Mouse (Mus musculus) thymus, postnatal 0 days (tissue): ENCODE measurements around the gene Tmem203. TPM values are rescaled to one million over a fixed set of nuclear protein-coding genes. Genes with fewer than 3 reads are reported as not detected.
A peak's percentile ranks its signal among the peaks of the same experiment; 100 is the strongest.

Experiments used
- DNase-seq: peaks from one replicate; pipeline ENCODE4 v3.0.0-alpha.2; 2015; ENCODE audit warnings: low spot score
- polyA plus RNA-seq: library from polyadenylated mRNA; unstranded; fragments of >200 nt; fragmentation: Nextera tagmentation; extraction: Ambion mirVana; gene quantifications from 2 replicates; pipeline ENCODE4 v1.2.1, GENCODE M21; 2015

Tmem203 gene
- polyA plus RNA-seq, 1 experiment from 2014 or later: 47.4 TPM

DNA sequence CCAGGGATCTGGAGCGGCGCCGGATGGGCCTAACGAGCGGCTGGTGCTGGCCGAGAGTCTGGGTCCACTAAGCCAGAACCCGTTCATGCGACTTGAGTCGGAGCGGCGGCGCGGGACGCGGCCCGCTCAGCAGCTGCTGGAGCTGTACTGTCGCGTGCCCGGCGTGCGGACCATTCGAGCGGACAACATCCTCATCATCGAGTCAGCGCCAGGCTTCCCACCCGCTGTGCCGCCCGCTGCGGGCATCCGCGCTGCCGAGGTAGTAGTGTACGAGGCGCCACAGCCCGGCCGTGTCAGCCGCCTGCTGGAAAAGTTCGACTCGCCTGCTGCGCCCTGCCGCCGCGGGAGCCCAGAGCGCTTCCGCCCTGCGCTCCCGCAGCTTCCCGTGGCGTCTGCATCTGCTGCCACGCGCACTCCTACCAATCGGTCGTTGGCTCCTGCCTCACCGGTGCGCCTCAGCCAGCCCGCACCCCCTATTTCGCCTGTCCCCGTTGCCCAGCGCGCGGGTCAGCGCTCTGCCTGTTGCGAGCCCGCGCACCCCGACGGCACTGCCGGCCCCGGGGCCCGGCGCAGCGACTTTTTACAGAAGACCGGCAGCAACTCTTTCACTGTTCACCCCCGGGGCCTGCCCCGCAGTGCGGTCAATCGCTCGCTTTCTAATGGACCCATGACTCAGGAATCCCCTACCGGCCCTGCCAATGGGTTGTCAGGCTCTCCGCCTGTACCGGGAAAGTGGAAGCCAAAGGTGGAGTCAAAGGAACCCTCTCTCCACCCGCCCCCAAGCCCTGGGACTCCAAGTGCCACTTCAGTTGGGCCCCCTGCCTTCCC, 7.8 kb downstream of the Tmem203 start:
- peak; percentile 73 for DNase-seq

DNA sequence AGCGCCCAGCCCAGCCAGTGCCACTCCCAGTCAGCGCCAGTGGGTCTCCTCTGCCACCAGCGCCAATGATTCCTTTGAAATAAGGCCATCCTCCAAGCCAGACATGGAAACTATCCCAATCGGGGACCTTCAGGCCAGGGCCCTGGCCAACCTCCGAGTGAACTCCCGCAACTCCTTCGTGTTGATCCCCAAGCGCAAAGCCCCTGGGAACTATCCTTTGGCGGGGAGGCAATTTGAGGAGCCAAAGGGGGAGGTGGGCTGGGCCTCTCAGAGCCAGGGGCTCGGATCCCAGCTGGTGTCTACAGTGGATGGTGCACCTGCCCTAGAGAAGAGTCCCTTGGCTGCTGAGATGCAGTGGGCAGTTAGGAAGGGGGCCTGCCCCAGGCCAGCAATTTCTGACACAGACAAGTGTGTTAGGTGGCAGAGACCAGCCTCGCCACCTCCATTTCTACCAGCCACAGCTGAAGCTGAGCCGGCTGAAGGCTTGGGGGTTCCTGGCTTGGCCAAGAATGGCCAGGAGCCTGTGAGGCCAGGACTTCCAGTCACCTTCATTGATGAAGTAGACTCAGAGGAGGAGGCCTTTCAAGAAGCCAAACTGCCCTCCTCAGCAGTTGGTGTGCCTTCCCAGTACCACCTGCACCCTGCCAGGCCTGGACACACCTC, 8.5 kb downstream of the Tmem203 start:
- DNase-seq: no peak

DNA sequence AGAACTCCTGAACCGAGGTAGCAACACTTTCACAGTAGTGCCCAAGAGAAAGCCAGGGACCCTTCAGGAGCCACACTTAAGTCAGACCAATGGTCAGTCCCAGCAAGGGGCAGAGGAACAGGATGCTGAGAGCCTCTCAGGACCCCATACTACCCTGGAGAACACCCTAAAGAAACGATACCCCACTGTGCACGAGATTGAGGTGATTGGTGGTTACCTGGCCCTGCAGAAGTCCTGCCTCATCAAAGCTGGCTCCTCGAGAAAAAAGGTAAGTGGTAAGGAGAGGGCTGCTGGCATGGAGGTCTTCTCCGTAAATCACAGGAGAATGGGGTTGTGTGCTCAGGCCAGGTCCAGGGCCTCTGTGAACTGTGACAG, 9.0 kb downstream of the Tmem203 start:
- DNase-seq: no peak

DNA sequence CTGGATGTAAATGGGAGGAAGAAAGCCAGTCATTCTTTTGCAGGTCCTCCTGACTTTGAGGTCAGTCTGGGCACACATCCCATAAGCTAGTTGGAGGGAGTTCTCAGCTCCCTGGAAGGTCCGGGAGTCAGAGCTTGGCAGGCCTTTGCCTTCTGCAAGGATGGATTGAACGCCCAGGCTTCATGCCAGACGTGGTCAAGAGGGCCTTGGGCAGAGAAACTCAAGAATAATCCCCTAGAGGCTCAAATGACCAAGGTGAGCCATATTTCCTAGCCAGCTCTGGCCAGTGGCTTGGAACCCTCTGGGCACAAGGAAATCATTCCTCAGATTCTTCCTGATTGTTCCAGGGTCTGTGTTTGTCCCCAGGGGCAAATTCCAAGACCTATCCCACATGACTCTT, 9.6 kb downstream of the Tmem203 start:
- no peak for DNase-seq

DNA sequence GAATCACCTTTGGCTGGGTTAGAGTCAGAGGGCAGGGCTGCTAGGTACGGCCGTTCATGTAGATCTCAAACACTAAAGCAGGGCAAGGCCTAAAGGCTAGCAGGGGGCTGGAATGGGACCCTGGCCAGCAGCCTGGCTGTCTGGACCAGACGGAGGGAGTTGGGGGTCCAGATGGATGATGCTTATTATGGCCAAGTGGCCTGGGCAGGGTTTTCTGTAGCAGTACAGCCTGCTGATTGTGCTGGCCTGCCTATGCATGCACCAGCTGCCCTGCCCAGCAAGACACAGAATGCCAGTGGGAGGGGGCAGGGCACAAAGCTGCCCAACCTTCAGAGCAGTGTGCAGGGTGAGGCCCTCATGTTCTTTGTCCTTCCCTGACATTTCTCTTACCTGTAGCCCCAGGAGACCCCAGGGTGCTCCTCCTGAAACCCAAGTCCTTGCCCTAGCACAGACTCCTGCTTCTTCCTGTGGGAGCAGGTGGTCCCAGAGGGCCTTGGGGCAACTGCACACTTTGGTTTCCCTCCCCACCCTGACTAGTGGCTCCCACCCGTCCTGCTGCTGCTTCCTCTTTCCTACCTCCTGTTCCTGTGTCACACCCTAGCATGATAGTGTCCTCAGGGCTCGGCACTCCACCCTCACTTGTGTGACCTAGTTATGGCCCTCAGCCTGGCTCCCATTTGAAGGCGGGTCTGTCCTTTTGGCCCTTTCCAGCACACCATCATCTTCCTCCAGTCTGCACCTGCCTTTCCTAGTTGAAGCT, 10.8 kb downstream of the Tmem203 start:
- DNase-seq: no peak

DNA sequence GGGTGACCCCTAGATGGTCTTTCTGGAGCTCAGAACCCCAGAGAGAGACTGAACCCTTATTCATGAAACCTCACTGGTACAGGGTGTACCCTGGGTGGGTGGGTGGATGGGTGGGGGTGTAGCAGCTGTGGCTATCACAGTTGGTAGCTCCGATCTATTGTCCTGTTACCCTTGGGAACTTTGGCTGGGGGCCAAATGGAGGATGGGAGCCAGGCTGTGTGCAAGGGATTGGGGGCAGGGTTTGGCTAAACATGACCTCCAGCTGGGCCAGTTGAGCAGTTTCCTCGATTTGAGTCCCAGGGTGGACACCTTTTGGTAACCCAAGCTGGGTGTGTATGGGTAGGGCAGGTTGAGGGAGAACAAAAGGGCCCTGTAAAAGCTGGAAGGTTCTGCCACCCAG, 11.5 kb downstream of the Tmem203 start:
- no peak for DNase-seq

DNA sequence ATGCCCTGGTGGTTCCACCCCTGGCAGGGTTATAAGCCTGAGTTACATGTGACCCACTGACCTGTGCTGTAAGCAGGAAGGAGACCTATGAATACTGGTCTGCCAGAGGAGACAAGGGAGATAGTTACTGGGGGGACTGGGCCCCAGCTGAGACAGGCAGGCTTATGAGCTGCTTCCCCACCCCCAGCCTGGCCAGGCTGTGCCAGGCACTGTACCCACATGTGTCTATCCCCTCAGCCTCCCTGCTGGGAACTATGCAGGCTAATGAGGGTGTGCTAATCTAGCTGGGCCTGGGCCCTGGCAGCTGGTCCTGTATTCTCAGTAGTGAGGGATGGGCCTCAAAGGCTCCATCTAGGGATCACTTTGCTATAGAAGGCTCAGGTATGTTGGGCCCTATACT, 12.0 kb downstream of the Tmem203 start:
- no peak for DNase-seq

DNA sequence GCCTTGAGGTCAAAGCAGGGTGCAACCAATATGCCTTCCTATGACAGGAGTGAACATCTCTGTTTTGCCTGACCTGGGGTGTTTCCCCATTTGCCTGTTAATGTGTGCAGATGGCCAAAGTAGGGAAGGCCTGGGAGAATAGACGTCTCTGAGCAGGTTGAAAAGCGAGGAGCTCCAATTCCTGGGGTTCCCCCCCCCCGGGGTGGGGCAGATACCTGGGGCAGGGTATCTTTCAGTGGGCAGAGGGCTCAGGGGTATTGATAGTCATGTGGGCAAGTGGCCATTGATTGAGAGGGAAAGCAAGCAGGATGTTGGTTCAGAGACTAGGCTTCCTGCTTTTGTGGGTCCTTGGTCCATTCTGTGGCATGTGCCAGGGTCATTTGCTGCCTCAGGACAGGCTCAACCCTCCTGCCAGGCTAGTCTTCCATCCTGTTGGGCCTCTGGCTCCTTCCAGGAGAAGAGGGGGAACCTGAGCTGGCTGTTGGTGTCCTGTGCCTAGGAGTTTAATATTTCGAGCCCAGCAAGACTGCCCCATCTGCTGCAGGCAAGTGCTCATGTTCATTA, 12.6 kb downstream of the Tmem203 start:
- DNase-seq: no peak

DNA sequence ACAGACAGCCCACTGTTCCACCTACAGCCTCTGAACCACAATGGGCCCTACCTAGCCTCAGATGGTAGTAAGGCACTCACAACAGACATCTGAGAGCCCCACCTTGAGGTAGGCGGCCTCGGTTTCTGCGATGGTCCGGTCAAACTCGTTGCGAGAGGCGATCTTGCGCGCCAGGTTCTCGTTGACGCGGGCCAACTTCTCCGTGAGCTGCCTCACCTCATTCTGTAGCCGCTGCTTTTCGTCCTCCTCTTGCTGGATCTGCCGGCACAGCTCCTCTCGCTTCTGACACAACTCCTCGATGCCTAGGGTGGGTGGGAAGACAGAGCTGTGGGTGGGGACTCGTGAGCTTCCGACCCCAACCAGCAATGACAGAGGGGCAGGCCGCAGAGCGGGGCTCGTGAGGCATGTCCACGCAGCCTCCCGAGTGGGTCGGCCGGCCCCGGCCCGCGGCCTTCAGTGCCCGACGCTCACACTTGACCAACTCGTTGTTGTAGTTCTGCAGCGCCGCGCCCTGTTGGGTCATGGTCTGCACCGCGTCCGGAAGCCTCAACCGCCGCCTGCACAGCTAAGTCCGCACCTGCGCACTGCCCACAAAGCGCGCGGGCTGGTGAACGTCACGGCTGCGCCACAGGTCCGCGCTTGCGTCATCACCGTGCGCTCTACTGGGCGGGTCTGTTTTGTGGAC, 16.7 kb downstream of the Tmem203 start, which contains the start of the genes Ssna1 and Anapc2:
Ssna1 (minus strand) TSS at position 612 of the 685 bp plus-strand sequence.
Anapc2 (plus strand) TSS at position 652 of the 685 bp plus-strand sequence.
- peak; percentile 97 for DNase-seq

DNA sequence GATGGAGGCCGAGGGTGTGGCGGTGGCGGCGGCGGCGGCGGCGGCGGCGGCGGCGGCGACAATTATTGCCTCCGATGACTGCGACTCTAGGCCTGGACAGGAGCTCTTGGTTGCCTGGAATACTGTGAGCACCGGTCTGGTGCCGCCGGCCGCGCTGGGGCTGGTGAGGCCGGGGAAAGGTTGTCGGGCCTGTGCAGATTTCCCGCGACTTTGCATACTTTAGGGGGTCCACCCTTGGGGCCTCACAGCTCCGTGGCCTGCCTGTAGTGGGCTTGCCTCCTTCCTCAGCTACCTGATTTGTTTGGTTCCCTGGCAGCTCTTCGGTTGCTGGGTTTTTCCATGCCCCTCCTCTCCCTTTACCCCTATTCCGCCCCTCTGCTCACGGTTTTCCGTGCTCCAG, 17.3 kb downstream of the Tmem203 start:
- DNase-seq: no peak

DNA sequence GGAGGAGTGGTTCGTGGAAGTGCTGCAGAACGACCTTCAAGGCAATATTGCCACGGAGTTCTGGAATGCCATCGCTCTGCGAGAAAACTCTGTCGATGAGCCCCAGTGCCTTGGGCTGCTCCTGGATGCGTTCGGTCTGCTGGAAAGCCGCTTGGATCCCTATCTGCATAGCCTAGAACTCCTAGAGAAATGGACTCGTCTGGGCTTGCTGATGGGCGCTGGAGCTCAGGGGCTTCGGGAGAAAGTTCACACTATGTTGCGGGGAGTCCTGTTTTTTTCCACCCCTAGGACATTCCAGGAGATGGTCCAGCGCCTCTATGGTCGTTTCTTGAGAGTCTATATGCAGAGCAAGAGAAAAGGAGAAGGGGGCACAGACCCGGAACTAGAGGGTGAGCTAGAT, 17.8 kb downstream of the Tmem203 start:
- DNase-seq: no peak

DNA sequence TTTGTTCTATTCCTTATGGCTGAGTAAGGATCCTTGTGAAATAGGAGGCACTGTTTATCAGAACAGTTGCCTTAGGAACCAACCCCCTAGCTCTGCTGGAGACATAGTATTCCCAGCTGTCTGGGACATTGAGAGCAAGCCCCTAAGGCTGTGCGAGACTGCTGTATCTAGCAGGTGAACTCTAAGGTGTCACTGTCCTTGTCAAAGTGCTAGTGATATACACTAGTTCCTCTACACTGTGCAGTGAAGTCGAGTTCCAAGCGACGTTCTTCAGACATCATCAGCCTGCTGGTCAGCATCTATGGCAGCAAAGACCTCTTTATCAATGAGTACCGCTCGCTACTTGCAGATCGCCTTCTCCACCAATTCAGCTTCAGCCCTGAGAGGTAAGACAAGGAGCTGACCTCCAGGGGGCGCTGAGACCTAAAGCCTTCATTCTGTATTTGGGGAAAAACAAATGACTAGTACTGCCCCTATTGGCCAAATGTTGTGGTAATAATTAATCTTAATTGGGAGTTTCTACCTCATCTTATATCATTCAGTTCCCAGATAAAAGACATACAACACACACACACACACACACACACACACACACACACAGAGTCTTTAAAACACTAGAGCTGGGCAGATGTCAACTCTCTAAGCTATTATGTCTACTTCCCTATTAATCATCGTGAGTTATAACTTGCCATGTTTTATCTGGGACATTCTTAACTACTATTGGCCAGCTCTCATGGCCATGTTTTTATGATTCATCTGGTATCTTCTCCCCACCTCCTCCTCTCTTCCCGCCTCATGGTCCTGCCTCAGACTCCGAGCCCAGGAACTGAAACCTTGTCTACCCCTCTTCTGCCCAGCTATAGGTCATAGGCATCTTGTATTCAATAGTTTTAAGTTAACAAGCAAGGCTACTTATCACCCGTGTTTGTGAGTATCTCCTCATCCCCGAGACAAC, 24.0 kb downstream of the Tmem203 start:
- DNase-seq: peak; percentile 78

DNA sequence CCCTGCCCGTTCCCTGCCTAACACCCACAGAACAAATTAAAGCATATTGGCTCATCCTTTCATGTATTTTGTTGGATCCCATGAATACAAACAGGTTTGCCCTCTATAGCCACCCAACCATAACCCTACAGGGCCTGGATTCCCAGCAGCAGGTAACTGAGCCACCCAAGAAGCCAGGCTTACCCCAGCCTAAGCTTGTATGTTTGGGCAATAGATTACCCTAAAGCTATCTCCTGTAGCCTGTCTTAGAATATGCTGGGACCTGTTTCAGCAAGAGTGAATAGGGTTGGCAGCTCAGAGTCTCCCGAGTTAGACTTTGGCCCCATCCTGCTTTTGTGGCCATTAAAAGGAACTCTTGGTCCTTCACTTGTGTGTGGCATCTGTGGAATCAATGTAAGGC, 30.3 kb downstream of the Tmem203 start:
- no peak for DNase-seq

DNA sequence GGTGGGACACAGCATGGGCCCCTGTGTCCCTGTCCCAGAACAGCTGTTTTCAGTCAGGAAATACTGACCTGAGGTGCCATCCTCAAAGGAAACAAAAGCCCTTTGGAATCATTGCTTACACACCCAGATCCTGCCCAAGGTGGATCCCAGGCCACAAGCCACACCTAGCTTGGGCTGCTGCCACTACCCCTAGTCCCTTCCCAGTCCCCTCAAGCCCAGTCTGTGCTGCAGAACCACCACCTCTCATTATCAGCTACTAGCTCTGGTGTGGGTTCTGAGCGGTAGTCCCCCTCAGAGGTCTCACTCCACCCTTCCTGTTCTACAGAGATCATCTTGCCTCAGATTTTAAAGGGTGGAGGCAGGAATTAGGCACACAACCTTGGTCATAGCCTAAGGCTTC, 31.1 kb downstream of the Tmem203 start:
- no peak for DNase-seq

DNA sequence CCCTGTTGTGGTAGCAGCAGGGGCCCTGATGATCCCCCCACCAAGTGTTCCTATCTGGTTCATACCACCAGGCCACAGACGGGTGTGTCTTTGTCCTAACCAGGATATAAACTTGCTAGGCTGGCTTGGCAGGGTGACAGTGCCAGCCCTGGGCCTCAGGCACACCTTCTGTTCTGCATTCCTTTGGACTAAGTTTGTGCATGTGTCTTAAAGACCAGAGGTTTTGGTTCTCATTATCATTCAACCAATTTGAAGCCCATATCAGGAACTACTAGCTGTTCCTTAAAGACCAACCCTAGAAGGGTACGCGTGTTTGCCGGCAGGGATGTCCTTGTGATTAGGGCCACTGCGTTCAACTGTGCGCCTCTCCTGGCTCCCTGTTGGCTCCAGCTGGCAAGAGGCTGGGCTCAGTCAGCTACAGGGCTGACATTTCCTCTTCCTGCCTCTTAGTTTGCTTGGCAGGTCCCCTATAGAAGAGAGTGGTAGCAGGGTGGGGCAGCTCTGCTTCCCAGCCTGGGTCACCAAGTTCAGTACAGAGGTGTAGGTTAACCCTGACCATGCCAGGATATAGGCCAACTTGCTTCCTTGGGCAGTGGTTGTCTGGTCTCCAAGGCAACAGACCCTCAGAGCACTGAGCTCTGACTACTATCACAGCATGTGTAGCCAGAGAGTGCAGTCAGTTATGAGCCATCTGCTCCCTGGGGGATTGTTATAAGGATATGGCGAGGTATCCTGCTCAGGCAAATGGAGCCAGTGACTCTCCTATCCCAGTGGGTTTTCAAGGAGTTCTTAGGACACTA, 31.8 kb downstream of the Tmem203 start:
- no peak for DNase-seq

DNA sequence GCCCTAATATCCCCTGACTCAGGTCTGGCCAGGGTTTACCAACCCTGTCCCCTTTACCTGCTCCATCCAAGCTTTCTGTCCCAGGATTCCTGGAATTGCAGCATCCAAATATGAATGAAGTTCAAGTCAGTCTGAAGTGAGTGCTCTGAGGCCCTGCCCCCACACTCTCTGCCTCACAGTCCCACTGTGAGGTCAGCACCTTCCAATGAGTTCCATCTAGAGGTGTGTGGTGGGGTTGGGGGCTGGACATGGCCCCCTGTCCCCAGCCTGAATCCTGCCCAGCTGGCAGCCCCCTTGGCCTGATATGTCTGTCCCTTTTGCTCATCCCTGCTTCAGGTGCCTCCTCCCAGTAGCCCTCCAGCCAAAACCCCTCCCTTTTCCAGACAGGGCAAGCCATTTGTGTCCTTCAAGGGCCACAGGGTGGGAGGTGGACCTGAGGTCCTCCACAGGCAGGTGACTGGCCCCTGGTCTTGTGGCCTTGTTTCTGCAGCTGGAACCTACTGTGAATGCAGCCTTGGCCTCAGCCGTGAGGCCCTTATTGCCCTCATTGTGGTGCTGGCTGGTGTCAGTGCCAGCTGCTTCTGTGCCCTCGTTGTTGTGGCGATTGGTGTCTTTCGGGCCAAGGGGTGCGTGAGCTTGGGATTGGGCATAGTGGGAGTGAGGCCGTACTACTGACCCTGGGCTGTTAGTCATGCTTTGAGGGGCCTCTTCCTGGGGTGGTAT, 32.8 kb downstream of the Tmem203 start, which contains the start of gene Tmem210:
Tmem210 (plus strand) TSS at position 219 of the 723 bp plus-strand sequence.
- no peak for DNase-seq

DNA sequence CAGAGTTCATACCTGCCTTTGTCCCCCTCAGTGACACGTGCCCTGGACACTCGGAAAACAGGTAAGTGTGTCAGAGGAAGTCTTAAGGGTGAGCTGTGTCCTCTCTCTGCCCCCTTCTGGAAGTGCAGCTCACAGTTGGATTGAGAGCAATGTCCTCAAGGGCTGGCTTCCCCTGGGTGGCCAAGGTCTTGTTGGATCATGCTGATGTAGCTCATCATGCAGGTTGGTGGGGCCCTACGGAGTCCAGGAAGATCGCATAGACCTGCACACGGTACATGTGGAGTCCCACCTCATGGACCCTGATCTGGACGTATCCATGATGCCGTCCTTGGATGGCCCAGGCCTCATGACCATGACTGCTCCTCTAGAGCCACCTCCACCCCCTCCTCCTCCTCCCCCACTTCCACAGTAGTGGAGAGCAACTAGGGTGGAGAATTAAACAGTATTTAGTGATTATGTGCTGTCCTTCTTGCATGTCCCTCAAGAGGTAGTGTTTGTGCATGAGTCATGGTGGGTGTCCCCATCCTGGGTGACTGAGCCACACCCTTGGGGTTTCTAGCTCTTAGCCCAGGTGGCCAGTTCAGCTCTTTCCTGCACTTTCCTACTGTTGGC, 33.6 kb downstream of the Tmem203 start:
- no peak for DNase-seq

DNA sequence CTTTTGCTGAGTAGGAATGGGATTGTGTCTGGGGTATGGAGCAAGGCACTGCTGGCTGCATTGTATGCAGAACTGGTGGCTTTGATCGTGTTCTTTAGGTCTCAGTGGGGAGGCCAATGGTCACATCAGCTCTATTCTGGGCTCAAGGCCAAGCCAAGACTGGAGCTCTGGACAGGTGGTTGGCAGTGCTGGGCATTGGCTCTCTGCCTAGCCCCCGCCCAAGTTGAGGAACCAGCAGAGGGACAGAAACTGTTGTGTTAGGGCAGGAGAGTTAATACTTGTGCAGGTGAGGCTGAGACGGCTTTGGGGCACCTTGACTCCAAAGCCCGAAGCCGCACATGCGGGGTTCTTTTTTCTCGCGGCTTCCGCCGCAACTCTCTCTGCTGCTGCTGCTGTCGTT, 34.4 kb downstream of the Tmem203 start, which contains the start of gene Lrrc26:
Lrrc26 (plus strand) TSS at position 265 of the 400 bp plus-strand sequence.
- DNase-seq: no peak
